Mouse (Mus musculus) forelimb bud, embryonic 11.5 days (tissue): ENCODE results near the gene Nectin1.

Experiments
- DNase-seq: peaks from one replicate; pipeline ENCODE4 v3.0.0-alpha.2; 2012; ENCODE audit warnings: low read depth, low spot score

Gene Nectin1

DNA sequence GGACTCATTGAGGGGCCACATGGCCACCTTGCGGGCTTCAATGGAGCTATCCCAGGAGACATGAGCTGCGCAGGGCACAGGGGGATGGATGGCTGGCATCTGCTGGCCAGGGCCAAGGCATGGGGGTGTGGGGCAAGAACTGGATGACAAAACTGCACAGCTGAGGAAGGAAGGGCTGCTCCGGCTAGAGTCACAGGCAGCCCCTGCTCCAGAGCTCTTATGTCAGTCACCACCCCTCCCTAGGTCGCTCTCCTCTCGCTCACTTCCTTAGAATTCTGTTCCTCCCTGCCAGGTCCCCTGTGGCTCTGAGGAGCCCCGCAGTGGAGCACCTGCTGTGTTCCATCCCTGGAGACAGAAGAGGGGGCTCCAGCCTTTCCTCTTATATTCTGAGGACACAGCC lies 63.8 kb downstream of the Nectin1 start:
- no peak for DNase-seq

DNA sequence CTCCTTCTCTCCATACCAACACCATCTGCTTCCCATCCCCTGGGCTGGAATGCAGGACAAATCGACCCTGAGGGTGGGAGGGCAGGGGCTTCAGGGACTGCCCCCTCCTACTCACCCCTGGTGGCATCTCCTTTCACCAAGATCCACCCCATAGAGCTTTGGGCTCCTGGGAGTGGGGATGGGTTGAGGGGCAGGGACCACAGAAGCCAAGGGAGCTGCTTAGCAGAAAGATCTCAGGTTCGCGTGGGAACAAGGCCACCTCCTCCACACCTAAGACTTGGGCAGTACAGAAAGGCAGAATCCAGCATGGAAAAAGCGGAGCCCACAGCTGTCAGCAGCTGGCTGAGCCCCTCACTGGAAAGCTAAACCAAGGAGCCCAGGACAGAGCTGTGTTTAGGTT lies 64.3 kb downstream of the Nectin1 start:
- DNase-seq = peak; percentile 14

DNA sequence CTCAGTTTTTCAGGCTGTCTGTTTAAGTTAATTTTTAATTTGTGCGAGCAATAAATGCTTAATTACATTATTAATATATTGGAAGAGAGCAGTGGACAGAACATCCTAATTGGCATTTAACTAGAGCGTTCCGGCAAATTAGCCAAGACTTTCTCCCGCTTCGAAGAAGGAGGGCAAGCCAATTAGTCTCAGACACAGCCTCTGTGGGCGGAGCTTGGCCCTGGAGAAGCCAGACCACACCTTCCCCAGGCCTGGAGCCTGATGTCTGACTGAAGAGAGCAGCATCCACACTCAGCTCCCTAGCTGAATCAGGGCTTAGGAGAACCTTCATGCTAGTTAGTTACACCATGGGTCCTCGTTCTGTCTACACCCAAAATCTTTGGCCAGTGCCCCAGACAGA lies 64.8 kb downstream of the Nectin1 start:
- DNase-seq = peak; percentile 20

DNA sequence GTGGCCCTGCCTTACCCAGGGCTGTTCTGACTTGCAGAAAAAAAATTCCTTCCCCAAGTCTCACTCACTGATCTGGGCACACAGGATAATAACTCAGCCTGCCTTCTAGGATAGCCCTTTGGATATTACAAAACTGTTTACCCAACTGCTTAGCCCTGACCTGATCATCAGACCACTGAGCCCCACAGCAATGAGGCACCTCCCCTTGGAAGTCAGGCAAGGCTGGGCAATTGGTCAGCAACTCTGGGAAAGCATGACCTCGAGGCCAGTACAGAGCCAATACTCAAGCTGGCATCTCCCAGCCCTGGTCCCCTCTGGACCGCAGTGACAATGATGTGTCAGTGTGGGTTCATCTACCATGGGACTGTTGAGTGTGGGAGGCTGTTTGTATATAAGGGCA lies 69.4 kb downstream of the Nectin1 start:
- no peak for DNase-seq

DNA sequence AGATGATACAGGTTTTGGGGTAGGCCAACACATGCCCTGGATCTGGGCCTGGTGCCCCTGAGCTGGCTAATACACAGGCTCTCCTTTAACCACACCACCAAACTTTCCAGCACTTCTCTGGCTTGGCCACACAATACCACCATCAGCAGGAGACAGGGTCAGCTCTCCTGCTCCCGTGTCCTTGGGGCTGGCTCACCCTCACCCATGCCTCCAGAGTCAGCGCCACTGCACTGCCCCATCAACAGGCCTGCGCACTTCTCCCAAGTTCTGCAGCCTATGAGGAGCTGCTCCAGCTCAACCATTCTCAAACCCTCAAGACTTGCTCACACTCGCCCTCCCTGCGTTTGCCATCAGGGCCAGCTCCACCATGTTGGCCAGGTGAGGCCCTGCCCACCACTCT lies 78.4 kb downstream of the Nectin1 start:
- no peak for DNase-seq

DNA sequence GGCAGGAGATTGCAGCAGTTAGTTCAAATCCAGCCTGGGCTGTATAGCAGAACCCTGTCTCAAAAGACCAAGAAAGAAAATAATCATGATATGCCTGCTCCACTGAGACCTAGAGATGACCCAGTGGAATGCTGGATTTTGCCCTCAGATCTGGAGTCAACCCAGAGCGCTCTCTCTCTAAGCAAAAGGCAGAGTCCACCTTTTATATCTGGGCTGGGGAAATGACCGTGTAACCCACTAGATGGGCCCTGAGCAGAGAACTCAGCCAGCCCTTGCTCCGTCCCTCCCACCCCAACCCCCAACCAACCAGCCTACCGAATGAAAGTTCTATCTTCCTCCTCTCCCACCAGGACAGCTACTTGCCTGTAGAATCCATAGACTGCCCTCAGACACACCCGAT lies 81.4 kb downstream of the Nectin1 start:
- DNase-seq = no peak

DNA sequence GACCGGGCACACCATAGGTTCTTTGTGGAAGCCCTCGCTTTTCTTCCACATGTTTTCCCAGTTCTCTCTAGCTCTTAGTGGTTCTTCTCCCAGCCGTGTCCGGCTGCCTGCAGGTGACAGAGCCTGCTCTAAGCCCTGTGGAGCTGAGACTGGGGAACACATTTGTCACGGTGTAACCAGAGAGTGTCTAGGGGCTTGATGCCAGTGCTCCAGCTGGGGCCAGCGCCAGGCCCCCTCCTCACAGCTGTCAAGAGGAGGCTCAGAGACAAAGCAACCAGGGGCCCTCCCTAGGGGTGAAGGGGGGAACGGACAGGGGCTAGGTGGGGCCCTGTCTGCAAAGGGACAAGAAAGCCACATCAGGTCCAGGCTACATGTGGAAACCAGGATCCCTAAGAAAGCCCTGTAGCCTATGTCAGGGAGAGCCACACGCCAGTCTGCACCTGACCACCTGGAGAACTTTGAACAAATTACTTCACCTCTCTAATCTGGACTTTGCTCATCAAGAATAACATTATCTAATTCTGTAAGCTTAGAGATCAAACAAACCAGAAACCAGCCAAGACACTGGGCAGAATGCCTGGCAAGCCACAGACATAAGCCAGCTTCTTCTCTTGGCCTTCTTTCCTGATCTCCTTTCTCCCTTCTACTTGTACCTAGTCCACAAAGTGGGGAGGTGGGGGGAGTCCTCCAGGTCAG lies 82.9 kb downstream of the Nectin1 start:
- no peak for DNase-seq

DNA sequence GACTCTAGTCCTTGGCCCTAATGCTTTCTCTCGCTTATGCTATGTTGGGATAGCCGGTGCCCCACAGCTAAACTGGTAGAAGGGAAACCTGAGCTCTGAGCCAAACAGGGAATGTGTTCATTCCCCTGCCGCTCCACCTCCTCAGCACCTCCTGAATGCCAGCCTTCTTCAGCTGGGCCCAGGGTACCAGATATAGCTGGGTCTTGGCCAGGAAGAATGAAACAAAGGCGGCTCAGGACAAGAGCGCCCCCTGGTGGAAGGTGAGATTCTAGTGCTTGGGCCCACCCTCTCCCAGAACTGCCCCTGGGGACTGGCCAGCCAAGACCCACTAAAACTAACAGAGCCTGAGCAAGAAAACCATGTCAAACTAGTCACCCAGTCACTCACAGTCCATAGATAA lies 83.8 kb downstream of the Nectin1 start:
- peak; percentile 39 for DNase-seq

DNA sequence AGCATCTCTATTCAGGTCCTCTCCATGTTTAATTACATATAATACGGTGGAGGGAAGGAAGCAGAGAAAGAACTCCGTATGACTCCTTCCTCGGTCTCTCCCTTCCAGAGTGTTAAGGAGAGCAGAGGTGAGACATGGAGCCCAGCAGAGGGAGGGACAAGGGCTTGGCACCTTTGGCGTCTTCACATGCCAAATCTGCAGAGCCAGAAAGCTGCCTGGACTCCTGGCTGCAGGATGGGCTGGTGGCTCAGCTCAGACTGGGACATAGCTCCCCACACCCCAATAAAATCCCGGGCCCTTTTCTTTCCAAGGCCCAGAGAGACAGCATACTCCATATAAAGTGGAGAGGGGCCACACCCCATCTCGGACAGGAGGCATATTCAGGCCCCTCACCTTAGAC lies 85.2 kb downstream of the Nectin1 start:
- DNase-seq = no peak

DNA sequence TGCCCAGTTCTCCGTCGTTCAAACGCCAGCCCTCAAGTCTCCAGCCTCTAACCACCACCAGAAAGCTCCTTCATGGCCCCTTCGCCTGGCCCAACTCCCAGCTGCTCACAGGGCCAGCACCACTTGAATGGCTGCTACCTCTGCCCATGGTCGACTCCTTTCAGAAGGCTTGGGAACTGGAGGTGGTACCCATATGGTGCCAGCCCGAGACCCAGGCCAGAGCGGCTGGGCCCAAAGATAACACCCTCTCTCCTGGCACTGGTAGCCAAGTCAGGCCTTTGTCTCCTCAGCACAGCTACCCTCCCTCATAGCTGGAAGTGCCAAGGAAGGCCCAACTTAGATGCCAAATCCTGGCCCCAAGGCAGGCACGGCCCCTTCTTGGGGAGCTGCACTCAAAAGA lies 89.4 kb downstream of the Nectin1 start:
- no peak for DNase-seq

DNA sequence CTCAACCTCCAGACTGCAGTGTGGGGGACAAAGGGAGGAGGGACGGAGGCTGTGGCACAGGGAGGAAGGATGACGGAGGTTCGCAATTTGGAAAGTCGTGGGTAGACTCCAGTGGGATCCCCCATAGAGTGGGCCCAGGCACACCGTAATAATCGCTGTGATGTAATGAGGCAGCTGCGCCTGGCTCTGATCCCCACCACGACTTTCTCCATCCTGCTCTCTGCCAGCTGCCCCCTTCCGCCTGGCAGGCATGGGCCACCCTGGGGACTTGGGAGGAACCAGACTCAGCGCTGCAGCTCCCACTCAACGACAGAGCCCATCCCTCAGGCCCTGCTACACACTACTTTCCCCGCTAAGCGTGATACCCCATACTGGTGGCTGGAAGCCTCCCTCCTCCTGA lies 90.5 kb downstream of the Nectin1 start:
- DNase-seq = no peak

DNA sequence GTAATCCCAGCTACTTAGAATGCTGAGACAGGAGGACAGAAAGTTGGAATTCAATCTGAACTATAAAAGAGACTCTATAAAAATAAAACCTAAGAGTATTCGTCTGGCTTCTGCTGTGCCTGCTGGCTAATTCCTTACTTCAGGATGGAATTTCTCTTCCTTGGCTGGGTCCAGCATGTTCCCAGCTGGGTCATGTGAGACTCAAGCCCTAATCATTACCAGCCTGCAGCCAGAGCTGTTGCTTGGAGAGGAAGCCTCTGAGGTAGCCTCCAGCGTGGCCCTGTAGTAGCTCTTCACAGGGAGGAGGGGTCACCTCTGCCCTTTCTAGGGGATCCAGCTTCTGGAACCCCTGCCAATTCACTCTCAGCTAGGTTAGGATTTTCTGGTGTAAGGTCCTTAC lies 94.8 kb downstream of the Nectin1 start:
- peak; percentile 45 for DNase-seq

DNA sequence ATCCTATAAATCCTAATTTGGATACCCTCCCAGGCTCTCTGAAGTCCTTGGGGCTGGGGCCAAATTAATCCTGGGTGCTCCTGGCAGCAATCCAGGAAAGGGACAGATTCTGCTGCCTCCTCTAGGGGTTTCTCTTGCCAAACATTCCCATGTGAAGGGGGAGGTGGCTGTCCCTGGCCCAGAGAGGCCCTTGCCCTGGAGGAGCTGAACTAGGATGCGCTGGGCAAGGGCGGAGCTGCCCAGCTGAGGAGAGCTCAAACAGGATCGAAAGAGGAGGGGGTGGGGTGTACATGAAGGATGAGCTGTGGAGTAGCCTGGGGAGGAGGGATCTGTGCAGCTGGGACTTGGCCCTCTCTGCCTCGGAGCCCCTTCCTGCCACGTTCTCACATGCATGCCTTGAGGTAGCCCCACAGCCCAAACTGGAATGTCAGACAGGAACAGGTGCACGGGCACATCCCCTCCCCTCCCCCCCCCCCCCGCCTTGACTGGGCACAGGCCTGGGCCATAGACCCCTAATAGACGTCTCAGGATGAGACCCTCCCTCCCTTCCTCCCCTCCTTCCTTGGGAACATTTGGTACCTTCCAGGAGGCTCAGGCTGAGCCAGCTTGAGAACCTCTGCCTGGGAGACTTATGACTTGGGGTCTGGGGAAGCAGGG lies 99.3 kb downstream of the Nectin1 start:
- DNase-seq = no peak

DNA sequence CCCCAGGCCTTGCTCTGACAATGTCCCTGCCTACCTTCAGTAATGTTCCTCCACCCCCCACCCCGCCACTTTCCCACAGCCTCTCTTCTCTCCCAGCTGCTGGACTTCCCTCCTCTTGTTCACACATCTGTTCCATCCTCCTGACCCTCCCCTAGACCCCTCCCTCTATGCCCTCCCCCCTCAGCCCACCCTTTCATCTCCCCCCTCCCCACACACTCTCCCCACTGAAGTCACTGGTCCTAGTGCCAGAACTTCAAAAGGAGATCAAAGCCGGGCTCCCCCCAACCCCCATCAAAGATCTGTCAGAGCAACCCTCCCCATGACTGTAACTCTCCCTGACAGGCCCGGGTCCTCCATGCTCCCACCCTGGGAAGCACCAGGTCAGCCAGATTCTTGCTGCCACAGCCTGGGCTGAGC lies 99.9 kb downstream of the Nectin1 start:
- DNase-seq = no peak

DNA sequence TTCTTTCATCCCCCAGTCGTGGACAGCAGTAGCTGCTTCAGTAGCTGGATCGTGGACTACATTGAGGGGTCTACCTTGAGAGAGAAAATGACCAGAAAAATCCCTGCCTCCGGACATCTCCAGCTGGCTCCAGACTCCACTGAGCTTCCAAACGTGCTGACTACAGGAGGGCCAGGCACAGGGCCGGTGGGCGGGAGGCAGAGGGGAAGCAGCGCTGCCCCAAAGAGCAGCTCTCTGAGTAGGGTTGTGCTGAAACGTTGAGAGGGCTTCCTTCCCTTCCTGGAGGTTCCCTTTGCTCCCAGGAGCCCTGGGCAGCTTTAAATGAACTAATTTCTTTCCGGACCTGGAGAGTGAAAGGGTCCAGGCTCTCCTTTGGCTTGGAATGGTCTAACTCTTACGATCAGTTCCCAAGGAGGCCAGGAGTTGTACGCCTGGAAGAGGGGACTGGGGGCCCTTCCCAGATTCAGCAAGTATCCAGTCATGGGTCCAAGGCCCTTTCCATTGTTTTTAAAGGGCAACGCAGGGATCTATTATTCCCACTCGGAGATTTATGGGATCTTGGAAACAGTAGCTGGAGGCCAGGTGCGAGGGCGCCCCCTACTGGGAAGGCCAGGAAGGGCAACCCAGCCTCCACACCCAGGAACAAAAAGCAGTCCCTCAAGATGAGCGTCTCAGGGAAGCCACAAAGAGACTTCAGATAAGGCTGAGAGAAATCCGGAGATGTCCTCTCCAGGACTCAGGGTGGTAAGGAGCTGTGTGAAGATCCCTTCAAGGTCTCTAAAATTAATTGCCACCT lies 102.1 kb downstream of the Nectin1 start:
- DNase-seq = no peak

DNA sequence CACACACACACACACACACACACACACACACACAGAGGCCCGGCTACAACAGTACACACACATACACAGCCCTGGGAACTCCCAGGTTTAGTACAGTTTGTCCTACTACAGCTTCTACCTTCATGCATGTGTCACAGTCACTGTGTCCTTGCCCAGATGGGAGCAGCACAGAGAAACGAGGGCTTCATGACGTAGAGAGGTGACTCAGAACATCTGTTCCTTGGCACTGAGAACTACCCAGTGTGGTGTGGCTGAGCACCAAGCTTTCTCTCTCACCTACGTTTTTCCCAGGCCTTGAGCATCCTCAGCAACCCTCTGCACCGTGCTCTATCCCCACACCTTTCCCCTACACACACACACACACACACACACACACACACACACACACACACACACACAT lies 104.1 kb downstream of the Nectin1 start:
- DNase-seq = no peak

DNA sequence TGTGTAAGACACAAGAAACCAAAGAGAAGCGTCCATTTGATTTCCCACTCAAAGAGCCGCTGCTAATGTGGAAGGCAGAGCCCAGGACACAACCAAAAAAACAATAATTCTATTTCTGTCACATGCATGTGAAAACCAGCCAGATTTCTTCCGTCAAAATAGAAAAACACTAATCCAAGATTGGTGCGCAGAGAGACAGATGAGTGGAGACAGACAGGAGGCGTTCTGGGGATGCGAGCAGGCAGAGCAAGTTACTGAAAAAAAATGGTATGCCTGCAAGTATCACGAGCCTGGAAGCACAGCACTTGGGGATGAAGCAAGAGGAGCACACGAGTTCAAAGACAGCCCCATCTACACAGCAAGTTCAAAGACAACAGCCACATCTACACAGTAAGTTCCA lies 106.5 kb downstream of the Nectin1 start:
- no peak for DNase-seq

DNA sequence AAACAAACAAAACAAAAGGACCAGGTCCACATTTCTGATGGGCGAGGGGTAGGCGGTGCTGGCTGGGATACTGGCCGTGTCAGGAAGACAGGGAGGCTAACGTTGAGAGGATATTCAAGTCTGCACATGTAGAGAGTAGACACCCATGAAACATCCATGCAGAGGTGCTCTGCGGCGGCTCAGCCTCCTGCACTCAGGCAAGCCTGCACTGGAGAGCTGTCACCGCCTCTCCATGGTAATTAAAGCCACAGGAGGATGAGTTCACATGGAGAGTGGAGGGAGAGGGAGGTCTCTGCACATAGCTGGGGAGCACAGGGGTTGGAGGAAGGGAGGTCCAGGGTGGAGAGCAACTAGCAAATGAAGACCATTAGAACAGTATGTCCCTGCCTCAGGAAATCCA lies 107.4 kb downstream of the Nectin1 start:
- no peak for DNase-seq

DNA sequence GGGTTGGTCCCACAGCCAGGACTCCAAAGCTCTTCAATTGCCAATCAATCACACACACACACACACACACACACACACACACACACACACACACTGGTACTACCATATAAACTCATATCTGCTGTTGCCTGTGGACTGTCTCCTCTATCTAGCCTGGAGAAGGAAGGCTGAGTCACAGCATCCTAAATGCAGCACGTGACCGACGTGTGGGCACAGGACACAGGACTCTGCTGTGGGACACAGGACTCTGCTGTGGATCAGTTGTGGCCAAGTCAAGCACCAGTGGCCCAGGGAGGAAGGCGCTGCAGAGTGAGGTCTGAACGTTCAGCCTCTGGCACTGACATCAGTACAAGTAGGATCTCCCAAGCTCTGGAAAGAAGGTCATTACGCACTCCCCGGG lies 112.1 kb downstream of the Nectin1 start:
- DNase-seq = no peak
